Mouse (Mus musculus) gastrocnemius, adult 8-10 months (tissue): Measurements from ENCODE around the gene Tmem202. TPM values are rescaled to one million over a fixed set of nuclear protein-coding genes. Genes with fewer than 3 reads are reported as not detected.

Experiments used
- DNase-seq, 2 experiments: peaks; one replicate each; pipeline ENCODE4 v3.0.0; 2022; ENCODE audit warnings: low spot score in 2 of 2
- total RNA-seq, 4 experiments: library from RNA; stranded (reverse); gene quantifications; 2 replicates each; pipeline ENCODE4 v1.2.4; 2022

The Tmem202 gene
- total RNA-seq, 4 experiments from 2014 or later, result 0.36 to 0.86 (median 0.54) TPM; not detected in 1

DNA sequence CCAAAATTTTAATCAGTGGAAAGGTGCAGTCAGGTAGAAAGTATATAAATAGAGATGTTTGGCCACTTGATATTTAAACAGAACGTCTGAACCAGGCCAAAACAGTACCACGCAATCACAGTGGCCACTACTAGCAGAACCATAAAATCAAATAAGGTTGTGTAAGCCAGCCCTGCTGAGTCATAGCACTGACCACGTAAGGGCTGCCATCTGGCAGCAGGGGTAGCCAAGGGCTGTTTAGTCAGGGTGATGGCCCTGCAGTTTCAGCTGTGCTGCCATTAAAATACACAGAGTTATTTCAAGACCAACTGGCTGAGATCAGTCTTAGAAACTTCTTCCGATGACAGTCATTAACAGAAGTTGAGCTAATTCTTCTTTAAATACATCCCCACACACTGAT is 5.8 kb downstream of the Tmem202 start:
- peak; percentile 55 to 78 for DNase-seq

DNA sequence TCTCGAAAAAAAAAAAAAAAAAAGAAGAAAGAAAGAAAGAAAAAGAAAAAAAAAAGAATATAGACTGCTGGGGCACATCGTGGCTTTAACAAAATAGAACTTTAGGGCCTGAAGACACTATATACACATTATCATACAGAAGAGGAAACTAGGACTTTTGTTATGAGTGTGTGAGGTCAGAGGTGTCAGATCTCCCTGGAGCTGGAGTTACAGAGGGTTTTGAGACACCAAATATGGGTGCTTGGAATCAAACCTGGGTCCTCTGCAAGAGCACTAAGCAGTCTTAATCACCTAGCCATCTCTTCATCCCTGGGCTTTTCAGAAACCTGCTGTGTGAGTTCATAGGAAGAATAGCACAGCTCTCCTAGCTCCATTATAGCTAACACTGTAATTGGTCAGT is 6.2 kb downstream of the Tmem202 start:
- DNase-seq, result no peak

DNA sequence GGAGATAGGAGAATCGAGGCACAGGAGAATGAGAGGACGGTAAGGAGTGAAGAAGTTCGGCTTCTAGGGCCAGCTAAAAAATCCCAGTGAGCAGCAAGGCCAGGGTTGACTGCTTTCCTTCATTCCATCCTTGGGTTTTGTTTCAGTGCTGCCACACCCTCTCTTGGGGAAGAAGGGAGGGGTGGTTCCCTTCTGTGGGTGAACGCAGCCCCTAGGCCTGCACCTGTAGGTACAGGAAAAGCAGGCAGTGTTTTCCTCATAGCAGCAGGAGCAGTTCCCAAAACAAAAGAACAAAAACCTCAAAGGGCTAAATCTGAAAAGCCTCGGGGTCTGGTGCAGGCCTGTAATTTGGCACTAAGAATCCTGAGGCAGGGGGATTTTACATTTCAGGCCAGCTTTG is 8.0 kb downstream of the Tmem202 start:
- no peak for DNase-seq

DNA sequence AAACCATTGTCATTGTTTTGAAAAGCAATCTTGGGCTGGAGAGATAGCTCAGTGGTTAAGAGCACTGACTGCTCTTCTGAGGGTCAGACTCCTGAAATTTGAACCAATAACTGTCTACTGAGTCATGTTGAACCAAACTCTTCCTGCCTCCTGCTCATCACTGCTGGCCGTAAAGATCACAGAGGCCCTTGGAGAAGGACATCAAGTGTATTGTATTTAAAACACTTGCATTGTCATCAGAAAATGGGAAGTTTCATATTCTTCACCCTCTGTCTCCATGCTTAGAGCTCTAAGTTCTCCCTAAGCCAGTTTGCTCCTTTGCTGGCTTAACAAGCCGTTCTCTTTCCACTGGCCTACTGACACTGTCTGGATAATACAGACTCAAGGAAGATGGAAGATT is 11.4 kb downstream of the Tmem202 start:
- no peak for DNase-seq

DNA sequence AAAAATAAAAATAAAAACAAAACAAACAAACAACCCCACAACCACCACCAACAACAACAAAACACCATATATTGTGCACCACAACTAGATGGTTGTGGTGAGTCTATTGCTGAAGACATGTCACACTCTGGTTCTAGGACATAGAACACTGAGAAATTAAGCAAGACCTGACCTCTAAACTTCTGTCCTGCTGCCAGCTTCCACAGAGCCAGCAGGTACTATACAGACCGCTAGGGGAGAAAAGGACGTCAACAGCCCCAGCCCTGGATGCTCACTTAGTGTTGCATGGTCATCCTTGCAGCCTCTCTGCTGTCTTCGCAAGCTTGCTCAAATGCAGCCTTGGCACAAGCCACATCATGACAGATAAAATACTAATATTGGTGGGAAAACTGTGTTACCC is 12.1 kb downstream of the Tmem202 start:
- no peak for DNase-seq

DNA sequence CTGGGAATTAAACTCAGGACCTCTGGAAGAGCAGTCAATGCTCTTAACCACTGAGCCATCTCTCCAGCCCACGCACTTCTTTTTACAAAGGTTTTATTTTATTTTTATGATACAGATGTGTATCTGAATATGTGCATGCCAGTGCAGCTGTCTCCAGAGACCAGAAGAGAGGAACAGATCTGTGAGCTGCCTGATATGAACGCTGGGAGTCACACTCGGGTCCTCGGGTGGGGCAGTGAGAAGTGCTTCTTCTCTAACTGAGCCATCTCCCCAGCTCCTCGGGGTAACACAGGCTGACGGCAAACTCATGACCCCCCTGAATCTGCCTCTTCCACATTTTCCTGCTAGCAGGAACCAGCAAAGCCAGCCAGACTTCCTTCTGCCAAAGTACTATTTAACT is 12.9 kb downstream of the Tmem202 start:
- no peak for DNase-seq

DNA sequence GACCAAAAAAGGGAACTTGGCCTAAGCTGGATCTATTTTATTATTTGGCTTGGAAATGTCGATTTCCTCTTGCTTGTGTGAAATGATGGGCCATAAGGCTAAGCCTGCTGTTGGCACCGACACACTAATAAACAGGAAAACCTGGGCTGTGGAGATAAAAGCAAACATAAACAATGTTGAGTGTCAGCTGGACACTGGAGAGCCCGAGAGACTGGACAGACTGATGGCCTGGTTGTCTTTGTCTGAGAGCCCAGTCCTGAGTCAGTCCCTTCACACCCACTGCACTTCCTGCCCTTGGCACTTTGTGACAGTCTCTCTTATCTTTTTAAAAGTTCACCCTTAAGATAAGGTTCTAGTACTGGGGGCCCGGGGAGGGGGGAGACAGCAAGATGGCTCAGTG is 16.7 kb downstream of the Tmem202 start:
- DNase-seq, result no peak

DNA sequence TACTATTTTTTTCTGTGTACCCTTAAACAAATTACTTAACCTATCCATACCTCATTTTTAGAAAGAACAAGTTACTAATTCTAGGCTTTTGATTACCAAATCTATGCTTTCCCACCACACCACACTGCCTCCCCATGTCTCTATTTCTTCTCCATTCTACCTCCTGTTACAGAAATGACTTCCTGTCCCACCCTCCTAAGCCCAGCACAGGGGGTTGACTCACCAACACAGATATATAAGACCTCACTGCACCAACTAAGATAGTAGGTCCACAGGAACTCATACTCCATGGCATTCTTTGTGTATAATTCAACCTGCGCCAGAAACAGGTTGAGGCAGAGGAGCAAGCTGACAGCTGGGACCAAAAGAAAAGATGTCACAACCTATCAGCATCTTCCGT is 20.3 kb downstream of the Tmem202 start:
- no peak for DNase-seq

DNA sequence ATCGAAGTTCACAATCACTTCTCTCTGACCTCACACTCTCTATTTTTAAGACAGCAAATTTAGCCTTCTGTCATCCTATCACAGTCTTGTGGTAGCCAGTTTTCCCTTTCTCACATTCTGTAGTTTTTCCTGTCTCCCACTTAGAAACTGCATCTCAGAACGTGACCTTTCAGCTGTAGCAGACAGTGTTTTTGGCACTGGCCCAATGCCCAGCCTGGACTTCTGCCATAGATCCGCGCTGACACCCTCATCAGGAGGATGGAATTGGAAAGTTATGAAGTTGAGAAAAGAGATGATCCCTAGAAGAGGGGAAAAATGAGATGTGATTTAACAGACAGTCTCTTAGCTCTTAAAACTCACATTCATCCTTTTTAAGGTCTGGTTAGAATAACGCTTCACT is 20.7 kb downstream of the Tmem202 start:
- DNase-seq, result no peak

DNA sequence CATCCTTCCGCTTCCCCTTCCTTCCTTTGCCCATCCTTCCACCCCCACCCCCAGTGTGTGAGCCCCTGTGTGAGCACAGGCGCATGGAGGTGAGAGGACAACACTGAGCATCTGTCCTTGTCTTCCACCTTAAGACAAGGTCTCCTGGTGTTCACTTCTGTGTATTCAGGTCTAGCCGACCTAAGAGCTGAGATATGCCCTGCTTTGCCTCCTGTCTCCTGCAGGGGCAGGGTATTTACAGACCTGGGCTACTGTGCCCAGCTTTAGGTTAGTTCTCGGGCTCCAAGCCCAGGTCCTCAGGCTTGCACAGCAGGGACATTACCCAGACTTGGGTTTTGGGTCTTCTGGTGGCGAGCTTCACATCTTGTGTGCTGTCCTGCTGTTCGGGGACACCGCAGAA is 22.5 kb downstream of the Tmem202 start:
- DNase-seq, result no peak

DNA sequence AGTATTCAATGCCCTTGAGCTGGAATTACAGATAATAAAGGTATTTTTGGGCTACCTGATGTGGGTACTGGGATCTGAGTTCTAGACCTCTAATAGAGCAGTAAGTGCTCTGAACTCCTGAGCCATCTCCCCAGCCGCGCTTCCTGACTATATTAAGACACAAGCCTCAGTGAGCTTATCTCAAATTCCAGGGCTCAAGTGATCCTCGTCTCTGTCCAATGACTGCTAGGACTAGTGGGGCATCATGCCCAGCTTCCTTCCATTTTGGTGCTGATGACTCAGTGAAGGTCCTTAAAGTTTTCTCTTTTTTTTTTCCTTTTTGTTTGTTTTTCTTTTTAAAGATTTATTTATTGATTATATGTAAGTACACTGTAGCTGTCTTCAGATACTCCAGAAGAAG is 24.6 kb downstream of the Tmem202 start:
- DNase-seq, result no peak

DNA sequence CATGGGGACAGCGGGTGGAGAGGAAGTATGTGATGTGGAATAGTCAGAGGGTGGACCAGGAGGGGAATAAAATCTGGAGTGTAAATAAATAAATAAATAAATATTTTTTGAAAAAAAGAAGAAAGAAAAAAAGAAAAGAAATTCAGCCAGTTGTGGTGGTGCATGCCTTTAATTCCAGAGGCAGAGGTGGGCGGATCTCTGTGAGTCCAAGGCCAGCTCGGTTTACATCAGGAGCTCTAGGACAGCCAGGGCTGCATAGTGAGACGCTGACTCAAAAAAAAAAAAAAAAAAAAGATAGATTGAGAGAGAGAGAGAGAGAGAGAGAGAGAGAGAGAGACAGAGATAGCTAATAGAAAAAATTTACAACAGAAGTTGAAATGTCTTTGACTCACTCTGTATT is 27.3 kb downstream of the Tmem202 start:
- no peak for DNase-seq

DNA sequence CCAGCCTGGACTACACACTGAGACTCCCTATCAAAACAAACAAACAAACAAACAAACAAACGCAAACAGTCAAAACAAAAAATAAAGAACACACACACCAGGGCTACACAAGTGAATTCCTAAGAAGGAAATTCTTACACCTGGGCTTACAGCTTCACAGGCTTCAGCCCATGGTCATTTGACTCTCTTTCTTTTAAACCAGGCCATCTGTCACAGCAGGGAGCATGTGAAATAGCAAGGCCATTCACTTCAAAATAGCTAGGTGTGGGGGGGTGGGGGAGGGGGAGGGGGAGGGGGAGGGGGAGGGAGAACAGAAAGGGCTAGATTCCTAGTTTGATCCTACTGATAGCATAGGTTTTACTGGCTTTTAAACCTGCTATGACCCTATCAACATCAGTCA is 31.5 kb downstream of the Tmem202 start:
- no peak for DNase-seq

DNA sequence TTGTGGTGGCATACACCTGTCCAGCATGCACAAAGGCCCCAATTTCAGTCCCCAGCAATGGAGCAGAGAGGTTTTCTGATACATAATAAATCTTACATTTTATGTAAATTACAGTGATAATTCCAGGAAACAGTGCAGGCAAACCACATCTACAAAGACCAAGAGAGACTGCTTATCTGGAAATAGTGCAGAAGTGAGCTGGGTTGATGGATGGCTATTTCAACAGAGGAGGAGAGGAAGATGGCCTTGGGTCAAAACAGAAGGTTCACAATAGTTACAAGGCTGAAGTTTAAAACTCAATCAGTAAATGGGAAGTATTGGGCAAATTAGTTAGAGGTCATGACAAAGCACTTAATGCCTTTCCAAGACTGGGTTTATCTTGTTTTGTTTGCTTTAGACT is 52.3 kb downstream of the Tmem202 start:
- DNase-seq, result no peak

DNA sequence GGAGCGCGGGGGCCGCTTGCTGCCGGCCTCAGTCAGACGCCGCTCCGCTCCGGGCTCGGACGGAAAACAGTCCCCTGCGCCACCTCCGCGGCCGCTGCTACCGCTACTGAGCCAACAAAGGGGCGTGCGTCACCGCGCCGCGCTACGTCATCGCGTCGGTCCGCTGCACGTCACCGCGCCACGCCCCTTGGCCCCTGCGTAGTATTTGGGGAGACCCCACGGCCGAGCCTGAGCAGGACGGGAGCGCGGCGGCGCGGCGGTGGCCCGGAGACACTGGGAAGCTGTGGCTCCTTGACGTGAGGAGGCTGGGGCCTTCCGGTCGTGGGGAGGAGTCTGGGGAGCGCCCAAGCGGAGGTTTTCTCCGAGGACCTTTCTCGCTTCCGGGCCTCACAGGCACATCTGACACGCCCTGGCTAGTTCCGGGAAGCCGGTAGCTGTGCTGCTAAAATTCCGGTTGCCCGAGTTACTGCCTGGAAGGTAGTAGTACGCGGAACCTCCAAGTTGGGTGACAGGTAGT is 53.0 kb downstream of the Tmem202 start, which contains the start of gene Arih1:
Gene Arih1, minus strand, starts transcription at position 70 of the 517 bp plus-strand sequence.
- peak; percentile 98 for DNase-seq

DNA sequence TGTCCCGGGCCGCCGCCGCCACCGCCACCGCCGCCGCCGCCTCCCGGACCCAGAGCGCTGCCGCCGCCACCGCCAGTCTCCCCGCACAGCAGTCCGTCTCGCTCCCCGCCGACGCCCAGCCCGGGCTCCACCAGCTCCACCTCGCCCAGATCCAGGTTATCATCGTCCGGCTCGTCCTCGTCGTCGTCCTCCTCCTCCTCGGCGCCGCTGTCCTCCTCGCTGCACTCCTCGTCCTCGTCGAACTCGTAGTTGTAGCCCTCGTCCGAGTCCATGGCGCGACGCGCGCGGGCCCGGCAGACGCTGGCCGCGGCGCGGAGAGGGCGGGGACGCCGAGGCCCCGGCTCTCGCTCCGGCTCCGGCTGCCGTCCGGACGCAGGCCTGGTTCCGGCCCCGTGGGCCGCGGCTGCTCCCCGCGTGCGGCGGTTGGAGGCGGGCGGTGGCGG is 53.5 kb downstream of the Tmem202 start:
- no peak for DNase-seq

DNA sequence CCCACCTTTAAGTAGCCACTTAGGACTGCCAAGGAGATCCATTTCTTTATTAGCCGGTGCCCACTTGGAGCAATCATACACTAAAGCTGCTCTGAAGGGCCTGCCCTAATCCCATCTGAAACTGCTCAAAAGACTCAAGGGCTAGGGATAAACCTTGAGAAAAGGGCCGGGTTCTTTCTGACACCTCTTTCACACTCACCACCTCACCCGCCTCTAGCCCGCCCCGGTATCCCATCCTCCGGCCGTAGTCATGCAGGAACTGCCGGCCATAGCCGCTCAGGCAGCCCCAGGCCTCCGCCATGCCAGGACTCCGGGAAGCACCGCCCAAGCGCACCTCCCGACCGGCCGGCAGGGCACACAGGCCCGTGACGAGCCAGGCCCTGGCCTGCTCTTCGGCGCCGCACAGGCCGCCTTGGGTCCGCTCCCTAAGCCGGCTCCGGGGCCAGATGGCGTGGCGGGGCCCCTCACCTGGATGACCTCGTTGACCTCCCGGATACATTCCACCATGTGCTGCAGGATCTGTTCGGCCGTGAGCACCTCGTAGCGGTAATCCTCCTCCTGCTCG is 54.1 kb downstream of the Tmem202 start:
- peak; percentile 53 to 64 for DNase-seq

DNA sequence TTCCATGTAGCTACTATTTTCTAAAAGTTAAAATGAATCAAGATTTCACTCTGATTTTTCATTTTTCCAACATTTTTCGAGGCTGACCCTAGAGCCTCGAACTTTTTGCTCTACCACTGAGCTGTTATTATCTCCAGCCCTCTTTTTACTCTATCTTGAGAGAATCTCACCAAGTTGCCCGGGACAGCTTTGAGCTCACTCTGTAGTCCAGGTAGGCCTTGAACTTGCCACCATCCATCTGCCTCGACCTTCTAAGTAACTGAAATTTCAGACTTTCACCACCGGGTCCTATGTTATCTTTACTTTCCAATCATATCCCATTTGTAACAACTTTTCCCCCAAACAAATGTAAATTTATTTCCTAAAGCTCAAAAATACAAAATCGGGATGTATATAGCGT is 54.9 kb downstream of the Tmem202 start:
- DNase-seq, result no peak

DNA sequence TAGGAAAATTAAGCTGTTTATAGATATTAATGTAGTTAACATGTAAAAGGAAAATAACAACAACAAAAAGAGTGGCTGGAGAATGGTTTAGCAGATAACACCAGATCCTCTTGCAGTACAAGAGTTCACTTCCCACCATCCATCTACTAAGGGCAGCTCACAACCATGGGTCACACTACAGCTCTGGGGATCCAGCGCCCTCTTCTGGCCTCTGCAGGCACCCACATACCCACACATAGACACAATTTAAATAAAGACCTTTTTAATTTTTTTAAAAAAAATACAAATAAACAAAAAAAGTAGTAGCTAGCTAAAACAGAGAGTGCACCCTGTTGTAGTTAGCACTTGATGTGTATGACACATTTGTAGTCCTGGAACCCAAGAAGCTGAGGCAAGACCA is 57.2 kb downstream of the Tmem202 start:
- DNase-seq, result peak in 1 of 2 experiments; percentile 20

DNA sequence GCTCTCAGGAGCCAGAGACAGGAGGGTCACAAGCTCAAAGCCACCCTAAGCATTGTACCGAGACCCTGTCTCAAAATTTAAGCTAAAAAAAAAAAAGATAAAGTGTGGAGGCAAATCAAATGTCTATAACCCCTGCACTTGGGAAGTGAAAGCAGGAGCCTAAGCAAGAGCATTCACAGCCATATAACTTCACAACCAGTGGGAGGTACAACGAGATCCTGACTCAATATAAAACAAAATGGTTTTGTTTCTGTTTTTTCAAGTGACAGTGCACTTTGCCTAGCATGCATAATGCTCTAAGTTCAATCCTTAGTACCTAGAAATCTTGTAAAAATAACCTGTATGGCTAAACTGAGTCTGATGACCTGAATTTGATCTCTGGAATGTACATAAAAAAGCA is 63.0 kb downstream of the Tmem202 start:
- no peak for DNase-seq

DNA sequence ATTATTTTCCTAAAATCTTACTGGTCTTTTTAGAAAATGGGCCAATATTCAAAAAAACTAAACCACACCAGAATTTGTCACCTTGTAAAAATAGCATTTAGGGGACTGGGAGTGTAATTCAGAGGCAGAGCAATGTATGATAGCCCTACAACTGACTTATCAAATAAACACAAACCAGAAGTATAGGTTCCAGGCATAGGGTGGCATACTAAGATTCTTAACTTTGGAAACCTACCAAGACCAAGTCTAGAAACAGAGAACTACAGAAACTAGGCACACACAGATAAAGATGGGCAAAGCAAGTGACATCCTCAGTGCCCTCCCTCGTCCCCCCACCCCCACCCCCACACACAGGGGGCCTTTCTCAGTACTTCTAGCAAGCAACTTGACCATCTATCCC is 64.8 kb downstream of the Tmem202 start:
- DNase-seq, result no peak

DNA sequence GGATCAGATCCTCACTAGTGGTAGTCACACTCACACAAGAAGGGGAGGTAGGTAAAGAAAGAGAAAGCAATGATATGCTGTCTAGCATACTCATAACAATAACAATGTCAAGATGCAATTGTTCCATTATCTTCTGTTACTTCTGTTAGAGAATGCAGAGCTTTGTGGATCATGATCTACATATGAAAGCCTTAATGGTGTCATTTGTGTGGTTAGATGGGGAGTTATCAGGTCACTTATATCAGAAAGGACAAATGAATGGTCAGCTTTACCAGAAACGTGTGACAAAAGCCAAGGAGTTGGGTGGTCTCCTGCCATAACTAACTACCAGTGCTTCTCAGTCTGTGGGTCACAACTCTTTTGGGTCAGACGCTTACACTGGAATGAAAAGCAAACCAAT is 66.5 kb downstream of the Tmem202 start:
- no peak for DNase-seq

DNA sequence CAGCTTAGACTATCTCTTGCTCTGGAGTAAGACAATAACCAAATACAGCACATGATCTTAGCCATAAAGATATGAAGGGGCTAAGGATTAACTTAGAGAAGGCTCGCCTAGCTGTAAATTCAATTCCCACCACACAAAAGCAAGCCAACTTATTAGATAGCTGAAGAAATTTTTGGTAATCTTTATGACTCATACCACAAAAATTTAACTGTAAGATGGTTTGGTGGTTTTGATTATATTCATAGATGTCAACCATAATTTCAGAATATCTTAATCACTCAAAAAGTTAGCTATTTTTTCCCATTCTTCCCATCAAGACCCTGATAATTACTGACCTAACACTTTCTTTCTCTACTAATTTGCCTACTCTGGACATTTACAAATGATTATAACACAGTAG is 70.2 kb downstream of the Tmem202 start:
- DNase-seq, result no peak
